Mouse (Mus musculus) spleen, adult 2 months (tissue): ENCODE data around the gene Sirt4.

Experiments
- CTCF ChIP-seq: fragments of 200-500 bp; IDR thresholded peaks from 2 replicates; pipeline ENCODE4 v1.5.1; 2011; ENCODE audit warnings: mild to moderate bottlenecking, inconsistent platforms; ENCODE audit not compliant: insufficient read depth, insufficient read length, insufficient replicate concordance; ENCODE audit errors: extremely low read depth
- POLR2A ChIP-seq: fragments of 200-500 bp; IDR thresholded peaks from 2 replicates; pipeline ENCODE4 v1.6.1; 2011; ENCODE audit warnings: low read depth, low read length, inconsistent platforms

- TF ChIP-seq POLR2A (no peak), CTCF (no peak)
These were observed 48.7 kb downstream of the Sirt4 start for GRCm38 (mm10) chr5:115435755-115436379.
